ENCODE assay signal across 18 mouse cellular contexts in the genomic region with DNA sequence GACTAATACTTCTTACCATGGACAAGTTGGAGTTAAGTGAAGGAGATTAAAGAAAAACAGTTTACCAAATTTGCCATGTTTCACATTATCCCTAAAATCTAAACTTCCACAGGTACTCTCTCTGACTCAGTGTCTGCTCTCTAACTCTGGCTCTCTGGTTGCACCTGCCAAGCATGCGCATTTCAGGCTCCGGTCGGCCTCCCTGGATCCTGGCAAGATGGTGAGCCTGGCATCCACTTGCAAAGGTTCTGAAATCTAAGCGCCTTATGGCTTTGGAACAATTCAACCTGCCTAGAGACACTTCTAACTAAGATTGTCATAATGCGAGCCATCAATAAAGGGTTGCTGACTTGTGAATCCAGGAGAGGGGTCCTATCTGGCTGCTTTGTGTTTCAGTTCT.
"Had no signal": no experiment of that assay in that cellular context is flagged by ENCODE, and none has a peak within 500 bp of the region (broad histone marks: within the 10 kb centered on the region; RNA-seq: fewer than 3 reads in every experiment).

No protein-coding gene starts in this region.

- H3K9me3 ChIP-seq: midbrain, embryonic 10.5 days; midbrain, embryonic 13.5 days; midbrain, embryonic 15.5 days; neural tube, embryonic 13.5 days; neural tube, embryonic 15.5 days had no signal

- ATAC-seq: midbrain, embryonic 13.5 days; midbrain, embryonic 15.5 days had no signal

- H3K27me3 ChIP-seq: midbrain, embryonic 13.5 days; midbrain, embryonic 15.5 days; neural tube, embryonic 13.5 days; neural tube, embryonic 15.5 days had no signal

- H3K4me2 ChIP-seq: lung, embryonic 14.5 days; midbrain, embryonic 13.5 days; midbrain, embryonic 15.5 days; neural tube, embryonic 13.5 days; neural tube, embryonic 15.5 days had no signal

- H3K27ac ChIP-seq: midbrain, embryonic 10.5 days; midbrain, embryonic 13.5 days; midbrain, embryonic 15.5 days; neural tube, embryonic 13.5 days; neural tube, embryonic 15.5 days had no signal

- H3K9ac ChIP-seq: lung, embryonic 14.5 days; midbrain, embryonic 13.5 days; midbrain, embryonic 15.5 days; neural tube, embryonic 13.5 days; neural tube, embryonic 15.5 days had no signal

- H3K36me3 ChIP-seq: midbrain, embryonic 13.5 days; midbrain, embryonic 15.5 days; neural tube, embryonic 13.5 days; neural tube, embryonic 15.5 days had no signal

- DNase-seq: lung, adult 18-20 months; lung, embryonic 14.5 days; lung, postnatal 10 days; lung, postnatal 4 days; retina, postnatal 1 day; right cerebral cortex, adult 18-20 months; right cerebral cortex, postnatal 25 days; right cerebral cortex, postnatal 4 days; spleen, adult 18-20 months; thymus, adult 18-20 months; thymus, postnatal 14 days; thymus, postnatal 36 days had no signal

- H3K4me3 ChIP-seq: midbrain, embryonic 10.5 days; midbrain, embryonic 13.5 days; midbrain, embryonic 15.5 days; myocyte; neural tube, embryonic 13.5 days; neural tube, embryonic 15.5 days had no signal
